Mouse (Mus musculus): Measurements from ENCODE around the gene Pgp.
"Not testable (repeated sequence)": the region's sequence is repeated elsewhere in the genome, so short reads cannot be mapped to it uniquely, and the experiment has no call there.

Gene Pgp

GRCm38 (mm10) chr17:24455523-24456206, 14.5 kb upstream of the Pgp start:
- not testable (repeated sequence) for DNase-seq (ENCODE audit: low read depth, low spot score)

GRCm38 (mm10) chr17:24461580-24461979, 8.6 kb upstream of the Pgp start:
- peak; percentile 56 for DNase-seq (ENCODE audit: low read depth, low spot score)

- DNase-seq (ENCODE audit: low read depth, low spot score) = no peak
Observed at GRCm38 (mm10) chr17:24462932-24463331, 7.3 kb upstream of the Pgp start.

GRCm38 (mm10) chr17:24463374-24464133, 6.6 kb upstream of the Pgp start:
- DNase-seq (ENCODE audit: low read depth, low spot score) = no peak

GRCm38 (mm10) chr17:24468636-24469246, 1.5 kb upstream of the Pgp start:
- no peak for DNase-seq (ENCODE audit: low read depth, low spot score)

GRCm38 (mm10) chr17:24469336-24469909, 769 bp upstream of the Pgp start:
- DNase-seq (ENCODE audit: low read depth, low spot score) = no peak

- DNase-seq (ENCODE audit: low read depth, low spot score) = no peak
Observed at GRCm38 (mm10) chr17:24470701-24471527, 722 bp downstream of the Pgp start.

GRCm38 (mm10) chr17:24472512-24472911, 2.3 kb downstream of the Pgp start:
- DNase-seq (ENCODE audit: low read depth, low spot score) = no peak

GRCm38 (mm10) chr17:24473612-24474275, 3.6 kb downstream of the Pgp start, which contains the start of gene Bricd5:
Gene Bricd5 (plus strand): TSS chr17:24473884.
- DNase-seq (ENCODE audit: low read depth, low spot score) = no peak

- no peak for DNase-seq (ENCODE audit: low read depth, low spot score)
Observed at GRCm38 (mm10) chr17:24474557-24474956, 4.4 kb downstream of the Pgp start.

GRCm38 (mm10) chr17:24475586-24475985, 5.4 kb downstream of the Pgp start:
- DNase-seq (ENCODE audit: low read depth, low spot score) = no peak

GRCm38 (mm10) chr17:24476022-24476776, 6.0 kb downstream of the Pgp start:
- DNase-seq (ENCODE audit: low read depth, low spot score) = no peak

- DNase-seq (ENCODE audit: low read depth, low spot score) = no peak
Observed at GRCm38 (mm10) chr17:24477053-24477984, 7.1 kb downstream of the Pgp start.

GRCm38 (mm10) chr17:24477985-24478600, 7.9 kb downstream of the Pgp start:
- no peak for DNase-seq (ENCODE audit: low read depth, low spot score)

GRCm38 (mm10) chr17:24478663-24479380, 8.6 kb downstream of the Pgp start, which contains the start of gene Mlst8:
Gene Mlst8 (minus strand): TSS chr17:24479078.
- DNase-seq (ENCODE audit: low read depth, low spot score) = peak; percentile 96

- no peak for DNase-seq (ENCODE audit: low read depth, low spot score)
Observed at GRCm38 (mm10) chr17:24479431-24479830, 9.2 kb downstream of the Pgp start.

- no peak for DNase-seq (ENCODE audit: low read depth, low spot score)
Observed at GRCm38 (mm10) chr17:24480201-24480826, 10.1 kb downstream of the Pgp start.

All from forelimb bud, embryonic 11.5 days (tissue).